Comparison of ENCODE assay signal across 22 mouse cellular contexts in genomic region chr11:51835598-51835997, GRCm38 (mm10). TPM values are rescaled to one million over a fixed set of nuclear protein-coding genes. Genes with fewer than 3 reads are reported as not detected.
DNase-seq lines count a peak whose midpoint lies in the region; ATAC-seq and TF ChIP-seq lines count a peak whose summit lies in the region.
"Had no signal": no experiment of that assay in that cellular context is flagged by ENCODE, and none has a peak within 500 bp of the region (broad histone marks: within the 10 kb centered on the region; RNA-seq: fewer than 3 reads in every experiment).

No protein-coding gene starts in this region.

- no peaks in the 10 kb centered on the region for H3K9me3 ChIP-seq in liver, embryonic 15.5 days (replicated peaks)
- H3K9me3 ChIP-seq in liver, postnatal 0 days (ENCODE audit: low read length), result no peaks in the 10 kb centered on the region
- H3K9me3 ChIP-seq in CH12.LX (replicated peaks; ENCODE audit: low read length) (peaks cover 5% of the 10 kb centered on the region), MEL (replicated peaks; ENCODE audit: insufficient read depth, low read length) (no peaks in the 10 kb centered on the region)
- H3K9me3 ChIP-seq in kidney, embryonic 14.5 days (ENCODE audit: control insufficient read depth, low read length), result no peaks in the 10 kb centered on the region
- H3K9me3 ChIP-seq: G1E had no signal

- no peak for ATAC-seq in liver, embryonic 15.5 days (ENCODE audit: insufficient read depth)
- no peak for ATAC-seq in liver, postnatal 0 days
- no peak for ATAC-seq in kidney, embryonic 14.5 days (ENCODE audit: low FRiP score, low TSS enrichment)
- ATAC-seq: activated CD4-positive, CD25-positive, alpha-beta regulatory T cell, adult 4 months; CD4-positive, CD25-positive, alpha-beta regulatory T cell, adult 4 months; Patski had no signal

- H3K4me2 ChIP-seq in liver, embryonic 15.5 days, result no peak overlapping the region
- H3K4me2 ChIP-seq in liver, postnatal 0 days (ENCODE audit: low read depth, low read length), result no peak overlapping the region
- peak overlapping the region; percentile 35; the same call in 1 of the 2 replicates for H3K4me2 ChIP-seq in CH12.LX (ENCODE audit: insufficient read depth, low read depth, poor library complexity, severe bottlenecking)
- H3K4me2 ChIP-seq in kidney, embryonic 14.5 days (replicated peaks; ENCODE audit: low read depth, low read length), result no peak overlapping the region

- no peaks in the 10 kb centered on the region for H3K27me3 ChIP-seq in liver, embryonic 15.5 days
- H3K27me3 ChIP-seq in liver, postnatal 0 days (ENCODE audit: insufficient read depth, low read length), result no peaks in the 10 kb centered on the region
- H3K27me3 ChIP-seq in CH12.LX (replicated peaks), result no peaks in the 10 kb centered on the region
- no peaks in the 10 kb centered on the region for H3K27me3 ChIP-seq in MEL (ENCODE audit: control insufficient read depth in 1 of 2, insufficient read depth in 2 of 2, low read length in 2 of 2)
- H3K27me3 ChIP-seq in kidney, embryonic 14.5 days (ENCODE audit: control insufficient read depth, insufficient read depth, low read length), result no peaks in the 10 kb centered on the region
- H3K27me3 ChIP-seq: Patski had no signal

- no peak for TF ChIP-seq EP300 in liver, postnatal 0 days (IDR thresholded peaks at IDR 0.05; ENCODE audit: low read depth)
- TF ChIP-seq EP300 in CH12.LX (IDR thresholded peaks at IDR 0.05; ENCODE audit: low read length) (no peak), MEL (IDR thresholded peaks at IDR 0.05; ENCODE audit: low read depth in 1 of 2, low read length in 2 of 2) (no peak)

- H3K9ac ChIP-seq in liver, embryonic 15.5 days, result no peak overlapping the region
- no peak overlapping the region for H3K9ac ChIP-seq in liver, postnatal 0 days (replicated peaks)
- H3K9ac ChIP-seq in CH12.LX (ENCODE audit: insufficient read depth, low read depth), result peak overlapping the region; percentile 31
- H3K9ac ChIP-seq in MEL (ENCODE audit: control insufficient read depth, low read depth, low read length, poor library complexity, severe bottlenecking), result no peak overlapping the region
- no peak overlapping the region for H3K9ac ChIP-seq in kidney, embryonic 14.5 days (ENCODE audit: low read depth, low read length)

- H3K4me3 ChIP-seq in liver, embryonic 15.5 days (replicated peaks), result no peak overlapping the region
- H3K4me3 ChIP-seq in liver, postnatal 0 days (ENCODE audit: low read depth, low read length), result no peak overlapping the region
- H3K4me3 ChIP-seq in CH12.LX (replicated peaks in 1 of 3; ENCODE audit: low read depth in 2 of 3, low read length in 2 of 3, poor library complexity in 1 of 3) (peak overlapping the region in 2 of 3 experiments; percentile 16 to 23), MEL (ENCODE audit: control insufficient read depth in 1 of 2, insufficient read depth in 1 of 2, low read depth in 2 of 2, low read length in 2 of 2) (no peak overlapping the region)
- no peak overlapping the region for H3K4me3 ChIP-seq in kidney, embryonic 14.5 days (ENCODE audit: low read length)

- DNase-seq in liver, postnatal 0 days, result no peak
- DNase-seq in CH12.LX (ENCODE audit: extremely low read depth) (no peak), MEL (ENCODE audit: low read depth, low spot score) (no peak)
- no peak for DNase-seq in embryo, embryonic 9.5 days (ENCODE audit: extremely low spot score)
- DNase-seq: adrenal gland, adult 2 months; adrenal gland, adult 8-10 months; adrenal gland, postnatal 10 days; adrenal gland, postnatal 14 days; adrenal gland, postnatal 25 days; adrenal gland, postnatal 36 days; B cell, adult 2 months; cerebellum, adult 11 months; cerebellum, adult 11-12 months; cerebellum, adult 18-20 months; cerebellum, adult 2 months; cerebellum, adult 8-10 months had no signal

- peaks cover 7% of the 10 kb centered on the region; the same call in 1 of the 2 replicates for H3K36me3 ChIP-seq in liver, embryonic 15.5 days (replicated peaks)
- H3K36me3 ChIP-seq in liver, postnatal 0 days (replicated peaks; ENCODE audit: insufficient read depth, low read length), result peaks cover 3% of the 10 kb centered on the region; the same call in 1 of the 2 replicates
- H3K36me3 ChIP-seq in CH12.LX (replicated peaks in 1 of 2; ENCODE audit: control insufficient read depth in 1 of 2, insufficient read depth in 1 of 2, low read length in 1 of 2) (peaks cover 68 to 80% of the 10 kb centered on the region in 2 experiments), MEL (ENCODE audit: control insufficient read depth in 1 of 2, insufficient read depth in 2 of 2, low read length in 2 of 2) (no peaks in the 10 kb centered on the region; a peak in 2 of 4 replicates)
- H3K36me3 ChIP-seq in kidney, embryonic 14.5 days (ENCODE audit: control insufficient read depth, insufficient read depth, low read length), result no peaks in the 10 kb centered on the region

- TF ChIP-seq RAD21 in CH12.LX (IDR thresholded peaks at IDR 0.05; ENCODE audit: low read depth, low read length) (no peak), MEL (IDR thresholded peaks at IDR 0.05; ENCODE audit: low read depth, low read length) (no peak)

- TF ChIP-seq CTCF in liver, postnatal 0 days (IDR thresholded peaks at IDR 0.05; ENCODE audit: low read depth), result no peak
- TF ChIP-seq CTCF in CH12.LX (conservative IDR thresholded peaks at IDR 0.05 in 1 of 2, IDR thresholded peaks at IDR 0.05 in 1 of 2; ENCODE audit: low read depth in 2 of 2, low read length in 2 of 2), result no peak
- TF ChIP-seq CTCF in MEL (IDR thresholded peaks at IDR 0.05 in 2 of 3, conservative IDR thresholded peaks at IDR 0.05 in 1 of 3; ENCODE audit: control insufficient read depth in 1 of 3, insufficient read depth in 1 of 3, low read depth in 2 of 3, low read length in 3 of 3, poor library complexity in 1 of 3, severe bottlenecking in 1 of 3), result no peak

- TF ChIP-seq POLR2A in CH12.LX (IDR thresholded peaks at IDR 0.05; ENCODE audit: low read depth, low read length), result no peak
- no peak for TF ChIP-seq POLR2A in MEL (IDR thresholded peaks at IDR 0.05; ENCODE audit: control insufficient read depth in 1 of 2, insufficient read depth in 1 of 2, low read depth in 1 of 2, low read length in 2 of 2, poor library complexity in 1 of 2)

- dilution Hi-C loops in CH12.LX (cut with MboI; ENCODE audit: extremely low pct_ligation_motif_present, extremely low pct_unique_long_range_greater_than_20kb, low sequenced_read_pairs), result no loop called here

- H3K79me2 ChIP-seq in CH12.LX (replicated peaks; ENCODE audit: control insufficient read depth, extremely low read depth, insufficient read depth, poor library complexity, severe bottlenecking) (peaks cover 57% of the 10 kb centered on the region), MEL (ENCODE audit: control insufficient read depth, insufficient read depth, low read length, poor library complexity) (no peaks in the 10 kb centered on the region)

- in situ Hi-C loops in CH12.LX (cut with MboI; ENCODE audit: low pct_ligation_motif_present, low pct_unique_long_range_greater_than_20kb, low sequenced_read_pairs), result no loop called here

- H3K4me1 ChIP-seq in liver, embryonic 15.5 days (replicated peaks), result peaks cover 86% of the 10 kb centered on the region
- H3K4me1 ChIP-seq in liver, postnatal 0 days (ENCODE audit: insufficient read depth), result peaks cover 38% of the 10 kb centered on the region
- H3K4me1 ChIP-seq in CH12.LX (ENCODE audit: control insufficient read depth in 1 of 2, insufficient read depth in 2 of 2) (peaks cover 83 to 97% of the 10 kb centered on the region in 2 experiments), MEL (ENCODE audit: control insufficient read depth in 1 of 2, insufficient read depth in 2 of 2, low read length in 2 of 2) (no peaks in the 10 kb centered on the region)
- no peaks in the 10 kb centered on the region; the same call in 1 of the 2 replicates for H3K4me1 ChIP-seq in kidney, embryonic 14.5 days (ENCODE audit: control insufficient read depth, insufficient read depth, low read length)

- 0 out of 2 replicates have a peak overlapping the region, but pooled peaks have one; percentile 90 for H3K27ac ChIP-seq in liver, embryonic 15.5 days (replicated peaks)
- no peak overlapping the region; the same call in 1 of the 2 replicates for H3K27ac ChIP-seq in liver, postnatal 0 days (ENCODE audit: low read depth)
- H3K27ac ChIP-seq in CH12.LX (ENCODE audit: insufficient read depth, low read depth), result peak overlapping the region; percentile 95
- no peak overlapping the region for H3K27ac ChIP-seq in MEL (ENCODE audit: control insufficient read depth, low read depth, low read length)
- H3K27ac ChIP-seq in kidney, embryonic 14.5 days (ENCODE audit: low read depth, low read length), result no peak overlapping the region

- 88% methylated on average over 12 of the region's 12 CpGs for WGBS in liver, embryonic 15.5 days (ENCODE audit: insufficient replicate concordance)
- 93% methylated on average over 12 of the region's 12 CpGs for WGBS in liver, postnatal 0 days (ENCODE audit: insufficient replicate concordance)
- 97% methylated on average over 12 of the region's 12 CpGs for WGBS in kidney, embryonic 14.5 days

TF ChIP-seq in CH12.LX, 34 proteins besides CTCF, POLR2A, EP300 and RAD21 (continues in another document):
- TF ChIP-seq ZKSCAN1 (IDR thresholded peaks at IDR 0.05; ENCODE audit: borderline replicate concordance, low read depth, low read length), result peak; percentile 84
- no peak for TF ChIP-seq ZNF384 (IDR thresholded peaks at IDR 0.05; ENCODE audit: low read depth, low read length)
- TF ChIP-seq UBTF (IDR thresholded peaks at IDR 0.05; ENCODE audit: low read depth, low read length), result no peak
- TF ChIP-seq KAT2A (IDR thresholded peaks at IDR 0.05; ENCODE audit: insufficient replicate concordance, low read length), result no peak
- TF ChIP-seq MAFK (IDR thresholded peaks at IDR 0.05; ENCODE audit: insufficient replicate concordance, low read length), result no peak

TF ChIP-seq in MEL, 35 proteins besides CTCF, POLR2A, EP300 and RAD21:
- TF ChIP-seq TCF12 (IDR thresholded peaks at IDR 0.05; ENCODE audit: low read depth, low read length) (no peak), ZC3H11A (IDR thresholded peaks at IDR 0.05; ENCODE audit: low read depth, low read length) (no peak), ZKSCAN1 (IDR thresholded peaks at IDR 0.05; ENCODE audit: low read depth, low read length) (peak; percentile 69)

RNA-seq across cellular contexts. Expression of gene Jade2, which starts 21.9 kb away (rescaled TPM):
- polyA plus RNA-seq in liver, embryonic 15.5 days (2015; fragmentation: Nextera tagmentation; extraction: Ambion mirVana), result 0.69 and 0.83 TPM in 2 replicates
- 0.86 and 1.0 TPM in 2 replicates for polyA plus RNA-seq in liver, postnatal 0 days (2015; fragmentation: Nextera tagmentation; extraction: Ambion mirVana)
- total RNA-seq in CH12.LX (2012; rRNA removed), result 51.4 and 58.2 TPM in 2 replicates
- 21.9 and 25.6 TPM in 2 replicates for total RNA-seq in CH12.LX (2014; rRNA removed)
- 50.3 and 60.1 TPM in 2 replicates for polyA plus RNA-seq in CH12.LX (2012; ENCODE audit: insufficient read length, low read depth)
- total RNA-seq in MEL (2012; rRNA removed), result 4.5 and 5.4 TPM in 2 replicates
- 10 to 100 TPM in 1 of 2 experiments, not detected in 1; 13.0 TPM for polyA plus RNA-seq in MEL (2012; ENCODE audit: insufficient read depth in 1 of 2, insufficient read length in 2 of 2, low read depth in 1 of 2, low replicate concordance in 2 of 2, missing spikeins in 1 of 2)
- polyA plus RNA-seq in kidney, embryonic 14.5 days (2014; fragmentation: Nextera tagmentation; extraction: Ambion mirVana), result 0.37 and 0.38 TPM in 2 replicates

Comparison
In these comparisons a context has a peak if more than half of its experiments do, and no peak if none do; other contexts are left out.
1. H3K27ac ChIP-seq: peak in liver, embryonic 15.5 days (single experiment) and CH12.LX (single experiment); none in liver, postnatal 0 days (single experiment), MEL (single experiment) and kidney, embryonic 14.5 days (single experiment).
2. H3K4me3 ChIP-seq: peak in CH12.LX (2 of 3); none in liver, embryonic 15.5 days (single experiment), liver, postnatal 0 days (single experiment), MEL (0 of 2) and kidney, embryonic 14.5 days (single experiment).